Mouse (Mus musculus) ovary, postnatal 36 days (tissue): ENCODE measurements at regions not wholly inside any gene's neighbourhood (a gene's known extent, or its start where the extent isn't known, plus 50 kb on each side); places are given as distances from the start of the nearest gene placed in this dataset.

Experiments used
- DNase-seq: peaks from one replicate; pipeline ENCODE4 v3.0.0; 2022; ENCODE audit warnings: low spot score, mixed read lengths

- DNase-seq = no peak
Measured at GRCm38 (mm10) chrX:57711914-57712313, 208.4 kb upstream of the Gpr101 start.

GRCm38 (mm10) chrX:57709115-57709877 is 205.7 kb upstream of the Gpr101 start:
- no peak for DNase-seq

- DNase-seq = no peak
Measured at GRCm38 (mm10) chrX:57708501-57708900, 204.9 kb upstream of the Gpr101 start.

GRCm38 (mm10) chrX:57707932-57708331 is 204.4 kb upstream of the Gpr101 start:
- DNase-seq = no peak

GRCm38 (mm10) chrX:57706683-57707308 is 203.2 kb upstream of the Gpr101 start:
- DNase-seq = no peak

- DNase-seq = no peak
Measured at GRCm38 (mm10) chrX:57692506-57692905, 188.9 kb upstream of the Gpr101 start.

DNA sequence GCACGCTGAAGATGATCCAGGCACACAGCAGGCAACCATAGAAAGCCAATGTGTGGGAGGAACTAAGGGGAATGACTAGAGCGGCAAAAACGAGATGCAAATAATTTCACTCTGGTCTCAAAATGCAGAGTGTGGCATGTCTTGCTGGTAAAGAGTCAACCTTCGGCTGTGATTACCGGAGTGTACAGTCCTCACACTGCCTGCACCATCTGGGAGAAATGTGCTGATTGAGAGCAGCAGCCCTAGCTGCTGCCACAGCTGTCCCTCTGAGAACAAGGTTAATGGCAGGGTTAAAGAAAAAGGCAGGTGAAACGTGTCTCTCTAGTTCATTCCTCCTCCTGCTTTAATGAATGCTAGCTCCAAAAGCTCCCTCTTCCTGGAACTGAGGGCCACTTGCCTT is 173.2 kb upstream of the Gpr101 start:
- DNase-seq = no peak

DNA sequence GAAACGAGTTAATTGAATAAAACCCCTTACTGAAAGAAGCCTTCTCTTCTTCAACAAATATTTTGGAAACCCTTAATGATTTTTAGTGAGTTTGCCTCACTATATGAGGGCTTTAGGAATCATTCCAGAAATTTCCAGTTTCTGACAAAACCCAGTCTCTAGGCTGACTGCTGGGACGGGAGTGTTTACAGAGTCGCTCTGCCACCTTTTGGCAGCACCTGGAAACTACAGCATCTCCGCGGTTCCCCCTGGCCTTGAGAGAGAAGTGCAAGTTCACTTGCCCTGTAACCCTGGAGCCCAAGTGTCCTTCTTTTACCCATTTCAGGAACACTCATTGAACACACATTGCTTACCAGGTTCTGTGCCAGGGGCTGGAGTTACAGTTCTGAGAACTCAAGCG is 171.4 kb upstream of the Gpr101 start:
- peak; percentile 11 for DNase-seq

DNA sequence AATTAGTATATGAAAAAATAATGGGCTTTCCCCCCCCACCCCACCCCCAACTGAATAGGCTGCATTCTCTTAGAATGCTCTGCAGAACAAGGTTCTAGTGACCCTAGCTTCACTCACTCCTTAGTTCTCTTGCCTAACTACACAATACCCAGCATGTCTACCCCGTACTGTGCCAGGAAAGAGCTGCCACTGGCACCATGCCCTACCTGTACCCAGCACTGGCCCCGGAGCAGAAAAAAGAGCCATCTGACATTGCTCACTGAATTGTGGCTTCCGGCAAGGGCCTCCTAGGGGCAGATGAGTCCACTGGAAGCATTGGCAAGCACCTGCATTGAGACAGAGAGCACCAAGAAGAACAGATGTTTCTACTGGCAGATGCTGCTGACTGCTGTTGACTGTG is 156.0 kb upstream of the Gpr101 start:
- DNase-seq = no peak

- no peak for DNase-seq
Measured at GRCm38 (mm10) chrX:57656035-57656434, 152.5 kb upstream of the Gpr101 start.

- no peak for DNase-seq
Measured at GRCm38 (mm10) chrX:57655483-57655882, 151.9 kb upstream of the Gpr101 start.
